Mouse (Mus musculus) C2C12 (cell line): ENCODE data around the gene 1700025G04Rik. TPM values are rescaled to one million over a fixed set of nuclear protein-coding genes. Genes with fewer than 3 reads are reported as not detected.

Experiments
- H3K27me3 ChIP-seq: one replicate; pipeline ENCODE4 v1.6.1; 2011; ENCODE audit not compliant: control insufficient read depth, insufficient read depth, insufficient read length
- H3K36me3 ChIP-seq: one replicate; pipeline ENCODE4 v1.6.1; 2011; ENCODE audit not compliant: control insufficient read depth, insufficient read depth
- H3K4me3 ChIP-seq: one replicate; pipeline ENCODE4 v1.5.1; 2011; ENCODE audit warnings: mild to moderate bottlenecking, control low read depth; ENCODE audit not compliant: poor library complexity, insufficient read depth, severe bottlenecking
- H3K79me2 ChIP-seq: one replicate; pipeline ENCODE4 v1.6.1; 2011; ENCODE audit not compliant: control insufficient read depth, insufficient read depth
- H3K79me3 ChIP-seq: one replicate; pipeline ENCODE4 v1.6.1; 2011; ENCODE audit warnings: low read depth, control low read depth
- H3ac ChIP-seq: one replicate; pipeline ENCODE3; 2011; ENCODE audit warnings: low read depth; ENCODE audit not compliant: control insufficient read depth, insufficient read length
- CEBPB ChIP-seq: IDR thresholded peaks from one replicate; pipeline ENCODE4 v1.6.1; 2011; ENCODE audit warnings: low read depth, mild to moderate bottlenecking, control low read depth, moderate library complexity
- CTCF ChIP-seq: IDR thresholded peaks from one replicate; pipeline ENCODE4 v1.5.1; 2011; ENCODE audit not compliant: control insufficient read depth, insufficient read depth, insufficient read length
- FOSL1 ChIP-seq: IDR thresholded peaks from one replicate; pipeline ENCODE4 v1.8.0; 2011; ENCODE audit warnings: mild to moderate bottlenecking, low read length; ENCODE audit not compliant: poor library complexity, insufficient read depth, severe bottlenecking
- MAX ChIP-seq: IDR thresholded peaks from one replicate; pipeline ENCODE4 v1.6.1; 2011; ENCODE audit warnings: mild to moderate bottlenecking, control low read depth
- MYOD1 ChIP-seq: IDR thresholded peaks from one replicate; pipeline ENCODE4 v1.6.1; 2011; ENCODE audit warnings: low read depth; ENCODE audit not compliant: control insufficient read depth, insufficient read length
- MYOG ChIP-seq: IDR thresholded peaks from one replicate; pipeline ENCODE4 v1.6.1; 2011; ENCODE audit not compliant: control insufficient read depth, insufficient read length; ENCODE audit errors: extremely low read depth
- USF1 ChIP-seq: IDR thresholded peaks from one replicate; pipeline ENCODE4 v1.6.1; 2011; ENCODE audit warnings: low read depth, mild to moderate bottlenecking, control low read depth, moderate library complexity
- polyA plus RNA-seq: library from polyadenylated mRNA; unstranded; fragments of >200 nt; fragmentation: generic; extraction: Trizol; gene quantifications from one replicate; pipeline ENCODE4 v1.2.1, GENCODE M21; 2012; ENCODE audit warnings: missing spikeins

1700025G04Rik gene
- polyA plus RNA-seq, 1 experiment: 2.1 TPM

DNA sequence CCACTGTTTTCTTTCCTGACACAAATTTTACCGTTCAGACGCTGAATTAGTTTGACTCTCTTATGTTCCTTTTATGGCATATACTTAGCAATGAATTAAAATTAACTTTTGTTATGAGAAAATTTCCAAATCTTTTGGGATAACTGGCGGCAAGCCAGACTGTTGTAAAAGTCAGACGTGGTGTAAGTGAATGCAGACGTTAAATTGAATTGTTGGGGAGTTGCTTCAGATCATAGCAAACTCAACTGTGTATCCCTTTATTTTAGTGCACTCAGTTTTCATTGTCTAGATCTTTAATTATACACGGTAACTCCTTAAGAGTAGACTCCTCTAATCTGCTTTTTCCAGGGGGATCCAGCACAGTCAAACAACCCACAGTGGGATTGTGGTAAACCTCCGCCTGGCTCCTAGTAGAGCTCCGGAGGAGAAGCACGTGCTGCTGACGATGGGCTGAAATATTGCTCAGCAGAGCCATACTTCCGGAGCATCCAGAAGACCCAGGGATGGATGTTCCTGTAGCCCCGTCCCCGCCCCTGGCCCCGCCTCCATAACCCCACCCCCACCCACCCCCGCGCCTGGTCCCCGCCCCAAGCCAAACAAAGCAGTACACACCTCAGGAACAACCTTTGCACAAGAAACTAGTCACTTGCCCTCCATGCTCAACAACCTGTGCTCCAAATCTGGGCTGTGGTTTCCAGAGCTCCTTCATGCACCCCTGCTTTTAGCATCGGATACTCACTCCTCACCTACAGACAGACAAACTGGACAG, 65.7 kb downstream of the 1700025G04Rik start:
- TF ChIP-seq FOSL1 (no peak), CEBPB (no peak), MAX (no peak), CTCF (no peak), USF1 (no peak), MYOD1 (no peak), MYOG (no peak)

GRCm38 (mm10) chr1:152020812-152021211, 69.1 kb downstream of the 1700025G04Rik start:
- Histone ChIP-seq H3K4me3 (no peak overlapping the region), H3K79me2 (no peaks in the 10 kb centered on the region), H3K79me3 (no peaks in the 10 kb centered on the region), H3K36me3 (no peaks in the 10 kb centered on the region), H3K27me3 (no peaks in the 10 kb centered on the region), H3ac (no peak overlapping the region)
- TF ChIP-seq USF1 (no peak), CTCF (no peak), MYOG (no peak), FOSL1 (no peak), MAX (no peak), MYOD1 (no peak), CEBPB (no peak)

More for the DNA sequence above, 65.7 kb downstream of the 1700025G04Rik start:
- H3ac ChIP-seq: no peak overlapping the region
- no peak overlapping the region for H3K4me3 ChIP-seq
- H3K79me2 ChIP-seq: no peaks in the 10 kb centered on the region
- H3K27me3 ChIP-seq: no peaks in the 10 kb centered on the region
- no peaks in the 10 kb centered on the region for H3K79me3 ChIP-seq
- no peaks in the 10 kb centered on the region for H3K36me3 ChIP-seq

DNA sequence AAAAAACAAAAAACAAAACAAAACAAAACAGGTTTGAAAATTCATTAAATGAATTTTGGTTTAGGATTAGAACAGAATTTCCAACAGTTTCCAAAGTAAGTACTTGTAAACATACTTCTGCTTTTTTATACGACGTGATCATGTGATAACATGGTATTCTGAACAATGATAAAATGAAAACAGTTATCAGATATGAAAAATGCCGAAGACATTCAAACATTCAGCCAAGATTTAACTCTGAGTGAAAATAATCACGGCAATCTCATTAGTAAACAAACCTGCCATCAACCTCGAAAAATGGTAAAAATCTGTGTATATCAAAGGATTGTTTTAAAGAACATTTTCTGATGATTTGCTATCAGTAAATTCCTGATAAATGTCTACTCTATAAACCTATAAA, 69.9 kb downstream of the 1700025G04Rik start:
- no peaks in the 10 kb centered on the region for H3K36me3 ChIP-seq
- no peaks in the 10 kb centered on the region for H3K79me3 ChIP-seq
- no peaks in the 10 kb centered on the region for H3K79me2 ChIP-seq
- H3K4me3 ChIP-seq: no peak overlapping the region
- no peak for TF ChIP-seq MYOG
- no peak for TF ChIP-seq CTCF
- no peak for TF ChIP-seq MYOD1
- no peak for TF ChIP-seq CEBPB
- no peak for TF ChIP-seq FOSL1
- no peak for TF ChIP-seq MAX
- no peak for TF ChIP-seq USF1
- H3K27me3 ChIP-seq: no peaks in the 10 kb centered on the region
- H3ac ChIP-seq: no peak overlapping the region

- no peak overlapping the region for H3K4me3 ChIP-seq
- no peaks in the 10 kb centered on the region for H3K27me3 ChIP-seq
- TF ChIP-seq MYOG (no peak), CTCF (no peak), MYOD1 (no peak), USF1 (no peak), MAX (no peak), CEBPB (no peak), FOSL1 (no peak)
- H3K79me3 ChIP-seq: no peaks in the 10 kb centered on the region
- no peak overlapping the region for H3ac ChIP-seq
- H3K79me2 ChIP-seq: no peaks in the 10 kb centered on the region
- no peaks in the 10 kb centered on the region for H3K36me3 ChIP-seq
Measured at GRCm38 (mm10) chr1:152019196-152019595, 70.7 kb downstream of the 1700025G04Rik start.

DNA sequence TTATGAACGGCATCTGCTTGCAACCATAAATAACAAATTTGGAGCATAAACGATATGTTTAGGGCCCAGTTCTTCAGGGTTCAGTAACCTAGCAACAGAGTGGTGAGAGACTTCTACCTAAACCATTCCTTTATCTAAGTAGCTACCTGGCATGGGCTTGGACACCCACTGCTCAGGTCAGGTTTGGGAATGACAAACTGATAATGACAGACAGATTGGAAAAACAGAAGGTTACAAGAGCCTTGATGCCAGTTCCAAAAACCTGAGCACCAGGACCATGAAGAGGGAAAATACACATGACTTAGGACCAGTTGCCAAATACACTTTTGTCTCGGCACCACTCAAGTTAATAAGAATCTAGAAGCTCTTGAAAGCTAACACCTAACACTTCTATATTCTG, 71.6 kb downstream of the 1700025G04Rik start:
- Histone ChIP-seq H3K36me3 (no peaks in the 10 kb centered on the region), H3ac (no peak overlapping the region)
- no peak for TF ChIP-seq USF1
- no peak for TF ChIP-seq FOSL1
- TF ChIP-seq MYOD1: no peak
- no peak for TF ChIP-seq MAX
- no peak for TF ChIP-seq MYOG
- no peak for TF ChIP-seq CTCF
- no peak for TF ChIP-seq CEBPB

GRCm38 (mm10) chr1:152016663-152017062, 73.3 kb downstream of the 1700025G04Rik start:
- no peak overlapping the region for H3K4me3 ChIP-seq
- no peak for TF ChIP-seq CEBPB
- TF ChIP-seq MYOD1: no peak
- TF ChIP-seq CTCF: no peak
- no peak for TF ChIP-seq USF1
- no peak for TF ChIP-seq MYOG
- TF ChIP-seq FOSL1: no peak
- no peak for TF ChIP-seq MAX
- no peaks in the 10 kb centered on the region for H3K79me2 ChIP-seq
- H3K79me3 ChIP-seq: no peaks in the 10 kb centered on the region
- H3K27me3 ChIP-seq: no peaks in the 10 kb centered on the region
- no peak overlapping the region for H3ac ChIP-seq
- no peaks in the 10 kb centered on the region for H3K36me3 ChIP-seq

More for the DNA sequence above, 71.6 kb downstream of the 1700025G04Rik start:
- Histone ChIP-seq H3K27me3 (no peaks in the 10 kb centered on the region), H3K4me3 (no peak overlapping the region), H3K79me3 (no peaks in the 10 kb centered on the region), H3K79me2 (no peaks in the 10 kb centered on the region)
